Mouse (Mus musculus): ENCODE data around the gene Cyp27b1. TPM values are rescaled to one million over a fixed set of nuclear protein-coding genes. Genes with fewer than 3 reads are reported as not detected.

Gene Cyp27b1
- polyA plus RNA-seq, 1 experiment from 2014 or later, result 0.13 TPM

GRCm38 (mm10) chr10:127100414-127100813, 52.4 kb downstream of the Cyp27b1 start:
- 76% methylated on average over 8 of the region's 8 CpGs for WGBS (ENCODE audit: insufficient replicate concordance)
- H3K36me3 ChIP-seq (ENCODE audit: control insufficient read depth, insufficient read depth, low read length), result peaks cover 8% of the 10 kb centered on the region
- no peaks in the 10 kb centered on the region for H3K9me3 ChIP-seq (replicated peaks; ENCODE audit: control insufficient read depth, low read length)
- H3K4me1 ChIP-seq (ENCODE audit: control insufficient read depth, insufficient read depth, low read length), result no peaks in the 10 kb centered on the region
- 0 out of 2 replicates have a peak, but pooled peaks cover 2% of the 10 kb centered on the region for H3K27me3 ChIP-seq (ENCODE audit: control insufficient read depth, insufficient read depth, low read length)
- no peak overlapping the region for H3K4me2 ChIP-seq
- ATAC-seq (replicated peaks; ENCODE audit: insufficient number of reproducible peaks, low FRiP score, low TSS enrichment), result no peak
- no peak overlapping the region for H3K4me3 ChIP-seq (ENCODE audit: low read depth, low read length)
- no peak overlapping the region for H3K27ac ChIP-seq (ENCODE audit: low read depth, low read length)
- no peak overlapping the region for H3K9ac ChIP-seq (ENCODE audit: low read depth, low read length)

- Histone ChIP-seq H3K9me3 (replicated peaks; ENCODE audit: control insufficient read depth, low read length) (no peaks in the 10 kb centered on the region), H3K9ac (ENCODE audit: low read depth, low read length) (no peak overlapping the region), H3K4me3 (ENCODE audit: low read depth, low read length) (no peak overlapping the region), H3K4me1 (ENCODE audit: control insufficient read depth, insufficient read depth, low read length) (no peaks in the 10 kb centered on the region), H3K36me3 (ENCODE audit: control insufficient read depth, insufficient read depth, low read length) (peaks cover 5% of the 10 kb centered on the region), H3K27ac (ENCODE audit: low read depth, low read length) (no peak overlapping the region), H3K27me3 (ENCODE audit: control insufficient read depth, insufficient read depth, low read length) (0 out of 2 replicates have a peak, but pooled peaks cover under 1% of the 10 kb centered on the region), H3K4me2 (no peak overlapping the region)
- whole genome bisulfite sequencing (ENCODE audit: insufficient replicate concordance), result 81% methylated on average over 6 of the region's 6 CpGs
- ATAC-seq (replicated peaks; ENCODE audit: insufficient number of reproducible peaks, low FRiP score, low TSS enrichment), result no peak
Measured at GRCm38 (mm10) chr10:127101151-127101550, 53.1 kb downstream of the Cyp27b1 start.

MicroRNA genes within 50 kb of the gene (microRNA counts, 519-probe panel; counts per million panel counts)
- 32.2 counts per million for microRNA mmu-miR-546

Small RNA genes lying within 50 kb of the gene (microRNA-seq; reads per million reads assigned to microRNA genes)
- gene Mir546 (ENCODE audit: borderline number of aligned reads), result 1.6 reads per million, percentile 21 among the genes with 10 or more reads in this experiment

Other genes starting within 250 kb of the Cyp27b1 start
- gene Atp23, start 146.9 kb upstream of the Cyp27b1 start, polyA plus RNA-seq (2014; fragmentation: Nextera tagmentation; extraction: Ambion mirVana), result 9.4 and 11.7 TPM in 2 replicates
- 47.3 and 47.6 TPM in 2 replicates for gene Ctdsp2, start 69.5 kb upstream of the Cyp27b1 start, polyA plus RNA-seq (2014; fragmentation: Nextera tagmentation; extraction: Ambion mirVana)
- 0.13 and 0.34 TPM in 2 replicates for gene Avil, start 47.5 kb upstream of the Cyp27b1 start, polyA plus RNA-seq (2014; fragmentation: Nextera tagmentation; extraction: Ambion mirVana)
- 91.1 and 97.1 TPM in 2 replicates for gene Tsfm, start 17.4 kb upstream of the Cyp27b1 start, polyA plus RNA-seq (2014; fragmentation: Nextera tagmentation; extraction: Ambion mirVana)
- 36.1 and 43.3 TPM in 2 replicates for gene Mettl1, start 6.8 kb upstream of the Cyp27b1 start, polyA plus RNA-seq (2014; fragmentation: Nextera tagmentation; extraction: Ambion mirVana)
- 0.31 and 0.35 TPM in 2 replicates for gene Eef1akmt3, start 6.7 kb upstream of the Cyp27b1 start, polyA plus RNA-seq (2014; fragmentation: Nextera tagmentation; extraction: Ambion mirVana)
- gene March9, start 11.9 kb downstream of the Cyp27b1 start, polyA plus RNA-seq (2014; fragmentation: Nextera tagmentation; extraction: Ambion mirVana), result 0.21 and 0.39 TPM in 2 replicates
- gene Cdk4, start 15.3 kb downstream of the Cyp27b1 start, polyA plus RNA-seq (2014; fragmentation: Nextera tagmentation; extraction: Ambion mirVana), result 1,419 and 1,452 TPM in 2 replicates
- gene Tspan31, start 22.0 kb downstream of the Cyp27b1 start, polyA plus RNA-seq (2014; fragmentation: Nextera tagmentation; extraction: Ambion mirVana), result 106 and 115 TPM in 2 replicates
- 0.42 and 0.63 TPM in 2 replicates for gene Agap2, start 27.0 kb downstream of the Cyp27b1 start, polyA plus RNA-seq (2014; fragmentation: Nextera tagmentation; extraction: Ambion mirVana)
- gene Os9, start 72.9 kb downstream of the Cyp27b1 start, polyA plus RNA-seq (2014; fragmentation: Nextera tagmentation; extraction: Ambion mirVana), result 21.3 and 30.3 TPM in 2 replicates
- gene B4galnt1, start 117.0 kb downstream of the Cyp27b1 start, polyA plus RNA-seq (2014; fragmentation: Nextera tagmentation; extraction: Ambion mirVana), result 1.6 and 1.8 TPM in 2 replicates
- 8.4 and 11.8 TPM in 2 replicates for gene Slc26a10, start 132.4 kb downstream of the Cyp27b1 start, polyA plus RNA-seq (2014; fragmentation: Nextera tagmentation; extraction: Ambion mirVana)
- 17.9 and 18.0 TPM in 2 replicates for gene Arhgef25, start 141.8 kb downstream of the Cyp27b1 start, polyA plus RNA-seq (2014; fragmentation: Nextera tagmentation; extraction: Ambion mirVana)
- 82.3 and 83.0 TPM in 2 replicates for gene Dtx3, start 147.5 kb downstream of the Cyp27b1 start, polyA plus RNA-seq (2014; fragmentation: Nextera tagmentation; extraction: Ambion mirVana)
- gene Pip4k2c, start 163.3 kb downstream of the Cyp27b1 start, polyA plus RNA-seq (2014; fragmentation: Nextera tagmentation; extraction: Ambion mirVana), result 20.8 and 21.5 TPM in 2 replicates
- gene Kif5a, start 215.1 kb downstream of the Cyp27b1 start, polyA plus RNA-seq (2014; fragmentation: Nextera tagmentation; extraction: Ambion mirVana), result 1.6 TPM in 2 replicates
- gene Dctn2, start 218.1 kb downstream of the Cyp27b1 start, polyA plus RNA-seq (2014; fragmentation: Nextera tagmentation; extraction: Ambion mirVana), result 135 and 136 TPM in 2 replicates
- 13.6 and 15.1 TPM in 2 replicates for gene Mbd6, start 240.8 kb downstream of the Cyp27b1 start, polyA plus RNA-seq (2014; fragmentation: Nextera tagmentation; extraction: Ambion mirVana)

Data from heart, embryonic 11.5 days (tissue).